20 mouse cellular contexts compared by ENCODE assay signal in genomic region chr17:72230891-72231290, GRCm38 (mm10).
A peak's percentile ranks its signal among the peaks of the same experiment; 100 is the strongest.
DNase-seq lines count a peak whose midpoint lies in the region; ATAC-seq lines count a peak whose summit lies in the region.
"Had no signal": no experiment of that assay in that cellular context is flagged by ENCODE, and none has a peak within 500 bp of the region (broad histone marks: within the 10 kb centered on the region; RNA-seq: fewer than 3 reads in every experiment).

No protein-coding gene starts in this region.

- ATAC-seq in granulocyte monocyte progenitor cell, adult 5-6 weeks (replicated peaks; ENCODE audit: poor library complexity, severe bottlenecking): no peak
- ATAC-seq: activated CD4-positive, CD25-positive, alpha-beta regulatory T cell, adult 4 months; CD4-positive, CD25-positive, alpha-beta regulatory T cell, adult 4 months; Patski had no signal

- peak; percentile 25 for DNase-seq in Muller cell, postnatal 12 days (ENCODE audit: inconsistent ontology term)
- peak; percentile 69 for DNase-seq in retina, embryonic 14.5 days (ENCODE audit: low spot score)
- peak; percentile 59 for DNase-seq in retina, postnatal 1 day
- DNase-seq in frontal cortex, postnatal 14 days (ENCODE audit: low spot score in 2 of 2): no peak
- DNase-seq in heart, adult 9 months (ENCODE audit: low spot score in 2 of 2): no peak
- DNase-seq: adrenal gland, adult 2 months; adrenal gland, adult 8-10 months; adrenal gland, postnatal 10 days; adrenal gland, postnatal 14 days; adrenal gland, postnatal 25 days; adrenal gland, postnatal 36 days; B cell, adult 2 months; cerebellum, adult 11 months; cerebellum, adult 11-12 months; cerebellum, adult 18-20 months; cerebellum, adult 2 months had no signal

Comparison
In these comparisons a context has a peak if more than half of its experiments do, and no peak if none do; other contexts are left out.
1. DNase-seq: peak in Muller cell, postnatal 12 days (single experiment), retina, embryonic 14.5 days (single experiment) and retina, postnatal 1 day (single experiment); none in frontal cortex, postnatal 14 days (0 of 2) and heart, adult 9 months (0 of 2).